Mouse (Mus musculus) gastrocnemius, adult 8-10 months (tissue): ENCODE measurements around the gene Olfr513. TPM values are rescaled to one million over a fixed set of nuclear protein-coding genes. Genes with fewer than 3 reads are reported as not detected.

Experiments
- DNase-seq, 2 experiments: peaks; one replicate each; pipeline ENCODE4 v3.0.0; 2022; ENCODE audit warnings: low spot score in 2 of 2
- total RNA-seq, 4 experiments: library from RNA; stranded (reverse); gene quantifications; 2 replicates each; pipeline ENCODE4 v1.2.4; 2022

Gene Olfr513
- under 1 TPM in 1 of 4 experiments, not detected in 3; 0.27 TPM for total RNA-seq

DNA sequence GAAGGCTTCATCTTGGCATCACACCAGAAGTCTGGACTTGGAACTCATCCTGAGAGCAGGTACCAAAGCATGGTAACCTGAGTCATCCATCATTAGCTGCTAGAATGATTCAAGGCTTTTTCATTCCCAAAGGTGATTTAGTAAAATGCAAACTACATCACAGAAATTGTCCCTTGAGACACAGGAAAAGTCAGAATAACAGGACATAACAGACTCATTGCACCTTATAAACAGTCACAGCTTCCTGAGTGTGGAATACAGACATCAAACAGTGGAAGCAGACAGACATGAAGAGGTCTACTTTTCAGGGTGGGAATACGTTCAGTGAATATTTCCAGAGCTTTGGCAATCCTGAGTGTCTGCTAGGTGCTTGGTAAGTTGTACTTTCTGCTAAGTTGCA is at the start of gene Olfr513:
Olfr513 (plus strand) TSS at position 301 of the 400 bp plus-strand sequence.
- no peak for DNase-seq

- DNase-seq, result no peak
These were observed 37.8 kb upstream of the Olfr513 start, which contains the start of gene Olfr512 for GRCm38 (mm10) chr7:108713020-108713419. Gene Olfr512 (plus strand): TSS chr7:108713320.

- no peak for DNase-seq
These were observed 9.6 kb downstream of the Olfr513 start for GRCm38 (mm10) chr7:108760411-108760810.

- DNase-seq, result peak in 1 of 2 experiments; percentile 3
These were observed 46.6 kb downstream of the Olfr513 start for GRCm38 (mm10) chr7:108797205-108797933.

Other genes starting within 250 kb of the Olfr513 start
- gene Olfr502, start 225.9 kb upstream of the Olfr513 start, total RNA-seq, result not detected
- gene Olfr503, start 206.4 kb upstream of the Olfr513 start, total RNA-seq, result not detected
- not detected for gene Olfr504, start 185.2 kb upstream of the Olfr513 start, total RNA-seq
- gene Olfr506, start 140.2 kb upstream of the Olfr513 start, total RNA-seq, result not detected
- not detected for gene Olfr507, start 129.2 kb upstream of the Olfr513 start, total RNA-seq
- gene Olfr508, start 121.0 kb upstream of the Olfr513 start, total RNA-seq, result not detected
- not detected for gene Olfr509, start 99.1 kb upstream of the Olfr513 start, total RNA-seq
- not detected for gene Olfr510, start 84.6 kb upstream of the Olfr513 start, total RNA-seq
- gene Olfr512, start 37.7 kb upstream of the Olfr513 start, total RNA-seq, result not detected
- not detected for gene Olfr514, start 75.0 kb downstream of the Olfr513 start, total RNA-seq
- gene Olfr516, start 99.6 kb downstream of the Olfr513 start, total RNA-seq, result not detected
- gene Olfr517, start 121.4 kb downstream of the Olfr513 start, total RNA-seq, result not detected
- not detected for gene Olfr518, start 134.0 kb downstream of the Olfr513 start, total RNA-seq
- not detected for gene Olfr519, start 143.4 kb downstream of the Olfr513 start, total RNA-seq
- gene Nlrp10, start 179.2 kb downstream of the Olfr513 start, total RNA-seq, result 1 to 10 TPM; 1.3 to 2.5 (median 1.8) TPM
- 100 to 1,000 TPM; 111 to 136 (median 121) TPM for gene Eif3f, start 183.4 kb downstream of the Olfr513 start, total RNA-seq
- gene Tub, start 199.4 kb downstream of the Olfr513 start, total RNA-seq, result under 1 TPM; 0.24 to 0.52 (median 0.31) TPM